Mouse (Mus musculus) CH12.LX (cell line): ENCODE data around the gene Mllt11. TPM values are rescaled to one million over a fixed set of nuclear protein-coding genes. Genes with fewer than 3 reads are reported as not detected.

ENCODE experiments used
- DNase-seq: peaks from one replicate; pipeline ENCODE4 v3.0.0-alpha.2; 2013; ENCODE audit errors: extremely low read depth
- H3K27ac ChIP-seq: 2 replicates; pipeline ENCODE4 v1.5.1; 2012; ENCODE audit warnings: low read depth, mild to moderate bottlenecking, control low read depth, moderate library complexity; ENCODE audit not compliant: insufficient read depth
- H3K27me3 ChIP-seq: replicated peaks from 2 replicates; pipeline ENCODE3; 2012; ENCODE audit warnings: inconsistent platforms
- H3K36me3 ChIP-seq, 2 experiments: replicated peaks in 1 of 2; 2 replicates each; pipeline versions ENCODE3 to v1.6.1; 2012; ENCODE audit warnings: inconsistent platforms in 1 of 2, low read length in 1 of 2, mild to moderate bottlenecking in 1 of 2, mixed read lengths in 1 of 2, moderate library complexity in 1 of 2; ENCODE audit not compliant: control insufficient read depth in 1 of 2, insufficient read depth in 1 of 2
- H3K4me1 ChIP-seq, 2 experiments: 2 replicates each; pipeline ENCODE4 v1.6.1; 2012; ENCODE audit warnings: inconsistent platforms in 1 of 2, moderate library complexity in 1 of 2; ENCODE audit not compliant: insufficient read depth in 2 of 2, control insufficient read depth in 1 of 2
- H3K4me2 ChIP-seq: 2 replicates; pipeline ENCODE4 v1.6.1; 2012; ENCODE audit warnings: low read depth, mild to moderate bottlenecking, control low read depth; ENCODE audit not compliant: poor library complexity, insufficient read depth, severe bottlenecking
- H3K4me3 ChIP-seq, 3 experiments: fragments of 150-350 bp in 1 of 3; sonication (generic) in 1 of 3; replicated peaks in 1 of 3; 2 replicates each; pipeline versions ENCODE3 to v1.5.1; 2011 to 2012; ENCODE audit warnings: low read depth in 2 of 3, low read length in 2 of 3, mild to moderate bottlenecking in 2 of 3, moderate library complexity in 2 of 3, control low read depth in 1 of 3, improper control_type of control experiment in 1 of 3, inconsistent platforms in 1 of 3, mixed read lengths in 1 of 3; ENCODE audit not compliant: poor library complexity in 1 of 3
- H3K79me2 ChIP-seq: replicated peaks from 2 replicates; pipeline ENCODE4 v1.6.1; 2012; ENCODE audit warnings: mild to moderate bottlenecking, moderate library complexity; ENCODE audit not compliant: control insufficient read depth, poor library complexity, insufficient read depth, severe bottlenecking; ENCODE audit errors: extremely low read depth
- H3K9ac ChIP-seq: 2 replicates; pipeline ENCODE4 v1.6.1; 2012; ENCODE audit warnings: low read depth, mild to moderate bottlenecking, control low read depth, moderate library complexity; ENCODE audit not compliant: insufficient read depth
- H3K9me3 ChIP-seq: replicated peaks from 2 replicates; pipeline ENCODE3; 2012; ENCODE audit warnings: low read length, inconsistent platforms, mixed read lengths
- BHLHE40 ChIP-seq: IDR thresholded peaks from 2 replicates; pipeline ENCODE4 v1.6.1; 2011; ENCODE audit warnings: mild to moderate bottlenecking, low read depth, low read length, improper control_type of control experiment
- CTCF ChIP-seq, 2 experiments: IDR thresholded peaks in 1 of 2; conservative IDR thresholded peaks in 1 of 2; 2 replicates each; pipeline ENCODE4 v1.5.1; 2011 to 2012; ENCODE audit warnings: low read depth in 2 of 2, low read length in 2 of 2, improper control_type of control experiment in 1 of 2, inconsistent platforms in 1 of 2, mild to moderate bottlenecking in 1 of 2, moderate library complexity in 1 of 2
- E2F4 ChIP-seq: IDR thresholded peaks from 2 replicates; pipeline ENCODE4 v1.6.1; 2011; ENCODE audit warnings: low read depth, low read length, improper control_type of control experiment; ENCODE audit not compliant: insufficient replicate concordance
- EP300 ChIP-seq: IDR thresholded peaks from 2 replicates; pipeline ENCODE4 v1.6.1; 2011; ENCODE audit warnings: low read length, improper control_type of control experiment
- JUND ChIP-seq: conservative IDR thresholded peaks from 2 replicates; pipeline ENCODE4 v1.6.1; 2011; ENCODE audit warnings: low read depth, low read length, improper control_type of control experiment
- KAT2A ChIP-seq: IDR thresholded peaks from 2 replicates; pipeline ENCODE4 v1.6.1; 2012; ENCODE audit warnings: low read length, improper control_type of control experiment, inconsistent platforms; ENCODE audit not compliant: insufficient replicate concordance
- MAFK ChIP-seq: IDR thresholded peaks from 2 replicates; pipeline ENCODE4 v1.6.1; 2011; ENCODE audit warnings: low read length, improper control_type of control experiment; ENCODE audit not compliant: insufficient replicate concordance
- MEF2A ChIP-seq: IDR thresholded peaks from 2 replicates; pipeline ENCODE4 v1.6.1; 2014; ENCODE audit warnings: low read depth, mild to moderate bottlenecking, inconsistent platforms, low read length, improper control_type of control experiment, borderline replicate concordance
- MXI1 ChIP-seq: IDR thresholded peaks from 2 replicates; pipeline ENCODE4 v1.6.1; 2011; ENCODE audit warnings: mild to moderate bottlenecking, low read depth, low read length, improper control_type of control experiment
- NRF1 ChIP-seq: IDR thresholded peaks from 2 replicates; pipeline ENCODE4 v1.6.1; 2014; ENCODE audit warnings: low read depth, mild to moderate bottlenecking, inconsistent platforms, low read length, improper control_type of control experiment, moderate library complexity
- PAX5 ChIP-seq: IDR thresholded peaks from 2 replicates; pipeline ENCODE4 v1.6.1; 2012; ENCODE audit warnings: low read length, inconsistent platforms, mixed read lengths
- POLR2AphosphoS2 ChIP-seq: IDR thresholded peaks from 2 replicates; pipeline ENCODE4 v1.6.1; 2011; ENCODE audit warnings: low read depth, low read length, improper control_type of control experiment
- RCOR1 ChIP-seq: conservative IDR thresholded peaks from 2 replicates; pipeline ENCODE4 v1.6.1; 2012; ENCODE audit warnings: low read depth, mild to moderate bottlenecking, inconsistent platforms, low read length, improper control_type of control experiment
- SIN3A ChIP-seq: IDR thresholded peaks from 2 replicates; pipeline ENCODE4 v1.6.1; 2012; ENCODE audit warnings: low read length, improper control_type of control experiment, inconsistent platforms
- TCF12 ChIP-seq: IDR thresholded peaks from 2 replicates; pipeline ENCODE4 v1.6.1; 2014; ENCODE audit warnings: low read depth, mild to moderate bottlenecking, inconsistent platforms, low read length, improper control_type of control experiment
- UBTF ChIP-seq: IDR thresholded peaks from 2 replicates; pipeline ENCODE4 v1.6.1; 2012; ENCODE audit warnings: low read depth, mild to moderate bottlenecking, inconsistent platforms, low read length, improper control_type of control experiment, moderate library complexity
- USF1 ChIP-seq: IDR thresholded peaks from 2 replicates; pipeline ENCODE4 v1.6.1; 2014; ENCODE audit warnings: low read depth, mild to moderate bottlenecking, inconsistent platforms, low read length, improper control_type of control experiment
- USF2 ChIP-seq: conservative IDR thresholded peaks from 2 replicates; pipeline ENCODE4 v1.6.1; 2011; ENCODE audit warnings: low read depth, low read length, improper control_type of control experiment
- ZC3H11A ChIP-seq: IDR thresholded peaks from 2 replicates; pipeline ENCODE4 v1.6.1; 2012; ENCODE audit warnings: low read depth, mild to moderate bottlenecking, inconsistent platforms, low read length, improper control_type of control experiment
- ZKSCAN1 ChIP-seq: IDR thresholded peaks from 2 replicates; pipeline ENCODE4 v1.6.1; 2012; ENCODE audit warnings: low read depth, inconsistent platforms, low read length, improper control_type of control experiment, borderline replicate concordance
- ZMIZ1 ChIP-seq: IDR thresholded peaks from 2 replicates; pipeline ENCODE4 v1.6.1; 2012; ENCODE audit warnings: low read depth, mild to moderate bottlenecking, inconsistent platforms, low read length, improper control_type of control experiment
- ZNF384 ChIP-seq: IDR thresholded peaks from 2 replicates; pipeline ENCODE4 v1.6.1; 2012; ENCODE audit warnings: low read depth, low read length, improper control_type of control experiment, inconsistent platforms
- dilution Hi-C: fragments of 300-500 bp; cut with MboI; formaldehyde crosslinking; loops from 2 replicates; pipeline ENCODE4 v1.14.3; 2020; ENCODE audit warnings: low sequenced_read_pairs; ENCODE audit not compliant: extremely low pct_unique_long_range_greater_than_20kb, extremely low pct_ligation_motif_present
- in situ Hi-C: fragments of 300-500 bp; cut with MboI; formaldehyde crosslinking; loops from 3 replicates; pipeline ENCODE4 v1.14.3; 2019; ENCODE audit warnings: low sequenced_read_pairs, low pct_ligation_motif_present, low pct_unique_long_range_greater_than_20kb, mixed read lengths
- polyA plus RNA-seq: library from polyadenylated mRNA; unstranded; fragments of >175 nt; gene quantifications from 2 replicates; pipeline ENCODE4 v1.2.1, GENCODE M21; 2012; ENCODE audit warnings: low read depth; ENCODE audit not compliant: insufficient read length
- total RNA-seq, 2 experiments: library from RNA; depleted of rRNA; stranded (reverse); fragments of 300-350 nt in 1 of 2; fragments of >200 nt in 1 of 2; gene quantifications; 2 replicates each; pipeline ENCODE4 v1.2.3; 2012 to 2014

Mllt11 gene
- total and polyA plus RNA-seq, 3 experiments, result 10.0 to 23.9 (median 10.0) TPM

DNA sequence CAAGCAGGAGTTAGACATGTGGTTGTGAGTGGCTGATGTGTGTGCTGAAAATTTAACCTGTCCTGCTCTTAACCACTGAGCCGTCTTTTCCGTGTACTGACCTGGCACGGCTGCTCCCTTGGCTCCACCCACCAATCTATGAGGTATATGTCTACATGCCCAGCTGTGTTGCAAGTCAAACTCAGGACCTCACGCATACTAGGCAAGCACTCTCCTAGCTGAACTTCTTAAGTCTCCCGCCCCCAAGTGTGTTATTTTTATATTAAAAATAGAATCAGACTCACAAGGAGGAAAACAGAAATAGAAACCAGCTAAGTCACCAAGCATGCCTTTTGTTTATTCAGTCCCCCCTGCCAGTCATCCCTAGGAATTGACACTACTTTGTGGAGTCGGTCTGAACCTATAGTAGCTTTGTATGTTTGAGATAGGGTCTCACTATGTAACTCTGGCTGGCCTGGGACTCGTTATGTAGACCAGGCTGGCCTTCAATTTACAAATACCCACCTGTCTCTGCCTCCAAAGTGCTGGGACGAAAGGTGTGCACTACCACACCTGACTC lies 5.6 kb upstream of the Mllt11 start:
- Histone ChIP-seq H3K27ac (no peak overlapping the region), H3K4me3 (no peak overlapping the region), H3K27me3 (no peaks in the 10 kb centered on the region), H3K9me3 (no peaks in the 10 kb centered on the region), H3K79me2 (no peaks in the 10 kb centered on the region; the same call in 1 of the 2 replicates), H3K9ac (no peak overlapping the region), H3K4me1 (peaks cover 9 to 25% of the 10 kb centered on the region in 2 experiments; a peak in 3 of 4 replicates), H3K36me3 (peaks cover 38 to 64% of the 10 kb centered on the region in 2 experiments), H3K4me2 (no peak overlapping the region)
- in situ Hi-C loops, result no loop called here
- dilution Hi-C loops, result no loop called here
- no peak for DNase-seq
- TF ChIP-seq POLR2AphosphoS2 (0 out of 2 replicates have a peak, but pooled peaks have one; percentile 19), JUND (no peak)

DNA sequence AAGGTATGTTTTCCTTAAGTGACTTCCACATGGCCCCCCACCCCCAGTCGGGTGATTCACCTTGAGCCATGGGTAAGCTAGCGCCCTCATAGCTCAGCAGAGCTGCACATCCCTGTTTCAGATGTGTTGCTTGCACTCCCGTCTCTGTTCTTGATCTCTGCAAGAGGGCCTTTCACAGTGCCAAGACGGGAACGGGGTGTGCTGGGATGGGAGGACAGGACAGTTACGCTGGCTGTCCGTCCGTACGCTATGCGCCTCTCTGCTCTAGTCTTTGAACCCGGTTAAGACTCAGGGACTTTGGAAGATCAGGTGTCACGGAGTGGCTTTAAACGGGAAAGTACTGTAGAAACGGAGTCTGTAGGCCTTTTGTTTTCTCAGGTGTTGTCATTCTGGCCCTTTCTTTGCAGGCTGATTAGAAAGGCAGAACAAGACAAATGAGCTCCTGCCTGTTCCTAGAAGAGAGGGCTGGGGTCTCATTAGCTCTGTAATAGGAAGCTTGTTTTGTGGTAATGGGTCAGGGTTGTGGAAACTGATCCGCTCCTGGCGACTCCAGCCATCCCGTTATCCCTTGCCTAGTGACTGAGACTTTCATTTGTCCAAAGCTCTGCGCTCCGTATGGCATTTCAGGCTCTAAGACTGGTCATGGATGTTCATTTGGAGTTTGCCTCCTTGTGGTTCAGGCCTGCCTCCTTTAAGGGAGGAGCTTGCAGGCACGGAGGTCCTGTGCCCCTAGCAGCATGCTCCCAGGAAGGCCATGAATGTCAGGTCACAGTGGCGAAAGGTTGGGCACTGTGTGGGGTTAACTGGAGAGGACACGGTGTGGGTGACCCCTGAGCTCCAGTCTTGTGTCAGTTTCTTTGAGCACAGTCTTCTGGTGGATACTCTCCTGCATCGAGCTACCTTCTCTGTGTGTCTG lies 3.7 kb upstream of the Mllt11 start:
- Histone ChIP-seq H3K79me2 (peaks cover 19% of the 10 kb centered on the region), H3K9me3 (no peaks in the 10 kb centered on the region), H3K36me3 (peaks cover 48 to 73% of the 10 kb centered on the region in 2 experiments), H3K27ac (no peak overlapping the region), H3K4me2 (no peak overlapping the region), H3K4me3 (no peak overlapping the region), H3K27me3 (no peaks in the 10 kb centered on the region)
- in situ Hi-C loops, result no loop called here
- DNase-seq, result no peak
- TF ChIP-seq PAX5, result no peak
- no peak for TF ChIP-seq USF1
- no peak for TF ChIP-seq BHLHE40
- no peak for TF ChIP-seq UBTF
- no peak for TF ChIP-seq ZNF384
- TF ChIP-seq CTCF (conservative IDR thresholded peaks at IDR 0.05 in 1 of 2, IDR thresholded peaks at IDR 0.05 in 1 of 2; ENCODE audit: low read depth in 2 of 2, low read length in 2 of 2), result no peak
- no peak for TF ChIP-seq TCF12
- TF ChIP-seq, all 38 proteins: peak for 0
- Histone ChIP-seq H3K9ac (no peak overlapping the region), H3K4me1 (peaks cover 18 to 45% of the 10 kb centered on the region in 2 experiments)
- dilution Hi-C loops, result no loop called here

DNA sequence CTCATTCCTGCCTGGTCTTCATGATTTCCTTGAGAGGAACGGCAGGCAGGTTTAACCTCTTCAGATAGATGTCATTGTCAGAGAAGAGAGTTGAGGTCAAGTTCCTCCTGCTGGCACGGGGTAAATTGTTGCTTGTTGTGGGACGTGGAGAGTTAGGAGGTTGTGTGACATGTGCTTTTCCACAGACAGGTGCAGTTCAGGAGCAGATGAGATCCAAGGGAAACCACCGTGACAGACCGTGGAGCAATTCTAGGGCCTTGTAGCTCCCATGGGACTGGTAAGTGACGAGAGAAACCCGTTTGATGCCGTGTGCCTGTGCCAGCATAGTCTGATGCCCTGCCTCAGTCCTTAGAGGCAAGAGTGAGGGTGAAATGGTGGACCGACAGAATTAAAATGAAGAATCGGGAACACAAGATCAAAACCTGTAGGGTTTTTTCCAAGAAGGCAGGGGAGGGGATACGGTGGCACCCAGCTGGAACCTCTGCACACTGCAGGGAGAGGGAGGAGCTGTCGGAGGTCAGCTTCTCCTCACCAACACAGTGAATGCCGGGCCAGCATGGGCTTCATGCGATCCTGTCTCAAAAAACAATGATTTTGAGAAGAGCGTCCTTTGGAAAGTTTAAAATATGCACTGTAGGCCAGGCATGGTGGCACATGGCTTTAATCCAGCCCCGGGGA lies 1.5 kb upstream of the Mllt11 start:
- peak overlapping the region; percentile 97 for H3K27ac ChIP-seq
- H3K27me3 ChIP-seq, result no peaks in the 10 kb centered on the region
- in situ Hi-C loops (no loop called here), dilution Hi-C loops (no loop called here)
- H3K79me2 ChIP-seq, result peaks cover 39% of the 10 kb centered on the region
- peaks cover 48 to 63% of the 10 kb centered on the region in 2 experiments for H3K36me3 ChIP-seq
- H3K4me3 ChIP-seq, result peak overlapping the region in 2 of 3 experiments; percentile 5 to 38
- no peaks in the 10 kb centered on the region for H3K9me3 ChIP-seq
- DNase-seq, result peak; percentile 87
- peak overlapping the region; percentile 69 for H3K9ac ChIP-seq
- H3K4me1 ChIP-seq, result peaks cover 18 to 46% of the 10 kb centered on the region in 2 experiments
- H3K4me2 ChIP-seq, result peak overlapping the region; percentile 79
- TF ChIP-seq ZC3H11A, result no peak
- TF ChIP-seq USF2, result no peak
- TF ChIP-seq ZMIZ1, result no peak
- TF ChIP-seq RCOR1, result no peak
- no peak for TF ChIP-seq NRF1
- TF ChIP-seq KAT2A, result 0 out of 2 replicates have a peak, but pooled peaks have one; percentile 53
- 0 out of 2 replicates have a peak, but pooled peaks have one; percentile 37 for TF ChIP-seq MAFK
- TF ChIP-seq ZKSCAN1, result no peak
- peak; percentile 67; the same call in 1 of the 2 replicates for TF ChIP-seq MXI1
- peak; percentile 74 for TF ChIP-seq EP300
- TF ChIP-seq E2F4, result no peak
- peak; percentile 59 for TF ChIP-seq MEF2A
- TF ChIP-seq TCF12, result peak; percentile 71
- TF ChIP-seq SIN3A, result peak; percentile 66
